Mouse (Mus musculus) myocyte (in vitro differentiated cells): ENCODE results near the gene Tmem100. TPM values are rescaled to one million over a fixed set of nuclear protein-coding genes. Genes with fewer than 3 reads are reported as not detected.
A peak's percentile ranks its signal among the peaks of the same experiment; 100 is the strongest.

Experiments used
- H3K27me3 ChIP-seq: one replicate; pipeline ENCODE4 v1.6.1; 2011; ENCODE audit not compliant: control insufficient read depth, insufficient read depth, insufficient read length
- H3K36me3 ChIP-seq: one replicate; pipeline ENCODE4 v1.6.1; 2011; ENCODE audit not compliant: control insufficient read depth, insufficient read depth
- H3K4me2 ChIP-seq: one replicate; pipeline ENCODE4 v1.6.1; 2011; ENCODE audit warnings: low read depth, control low read depth
- H3K4me3 ChIP-seq: one replicate; pipeline ENCODE4 v1.5.1; 2011; ENCODE audit warnings: mild to moderate bottlenecking, control low read depth, moderate library complexity
- H3K79me2 ChIP-seq: one replicate; pipeline ENCODE4 v1.6.1; 2011; ENCODE audit not compliant: control insufficient read depth, insufficient read depth
- H3ac ChIP-seq: one replicate; pipeline ENCODE4 v1.6.1; 2011; ENCODE audit not compliant: control insufficient read depth, insufficient read length
- CEBPB ChIP-seq: IDR thresholded peaks from 2 replicates; pipeline ENCODE4 v1.6.1; 2011; ENCODE audit warnings: mild to moderate bottlenecking, moderate library complexity; ENCODE audit not compliant: poor library complexity, insufficient read depth, severe bottlenecking
- E2F4 ChIP-seq: IDR thresholded peaks from one replicate; pipeline ENCODE4 v1.6.1; 2011; ENCODE audit warnings: mild to moderate bottlenecking, control low read depth, moderate library complexity; ENCODE audit not compliant: insufficient read depth
- MAX ChIP-seq: IDR thresholded peaks from one replicate; pipeline ENCODE4 v1.6.1; 2011; ENCODE audit warnings: low read depth, mild to moderate bottlenecking, control low read depth
- MYOD1 ChIP-seq, 3 experiments: IDR thresholded peaks; one replicate each; pipeline ENCODE4 v1.6.1; 2011; ENCODE audit warnings: control low read depth in 2 of 3, low read depth in 2 of 3, mild to moderate bottlenecking in 2 of 3, moderate library complexity in 1 of 3; ENCODE audit not compliant: insufficient read length in 2 of 3, control insufficient read depth in 1 of 3
- MYOG ChIP-seq, 3 experiments: IDR thresholded peaks; one replicate each; pipeline ENCODE4 v1.6.1; 2011; ENCODE audit warnings: control low read depth in 2 of 3, low read depth in 2 of 3, mild to moderate bottlenecking in 2 of 3; ENCODE audit not compliant: insufficient read length in 2 of 3, control insufficient read depth in 1 of 3, insufficient read depth in 1 of 3
- POLR2A ChIP-seq: IDR thresholded peaks from one replicate; pipeline ENCODE4 v1.6.1; 2011; ENCODE audit warnings: low read depth, mild to moderate bottlenecking, control low read depth, moderate library complexity; ENCODE audit not compliant: insufficient read length
- POLR2AphosphoS2 ChIP-seq: IDR thresholded peaks from one replicate; pipeline ENCODE4 v1.6.1; 2011; ENCODE audit warnings: low read depth, control low read depth; ENCODE audit not compliant: insufficient read length
- REST ChIP-seq: IDR thresholded peaks from one replicate; pipeline ENCODE4 v1.6.1; 2011; ENCODE audit warnings: mild to moderate bottlenecking, control low read depth, moderate library complexity; ENCODE audit not compliant: insufficient read depth, insufficient read length
- SRF ChIP-seq: IDR thresholded peaks from one replicate; pipeline ENCODE4 v1.6.1; 2011; ENCODE audit warnings: low read depth; ENCODE audit not compliant: control insufficient read depth, insufficient read length
- TCF12 ChIP-seq: IDR thresholded peaks from one replicate; pipeline ENCODE4 v1.6.1; 2011; ENCODE audit warnings: mild to moderate bottlenecking, control low read depth; ENCODE audit not compliant: poor library complexity, insufficient read depth, severe bottlenecking
- TCF3 ChIP-seq: IDR thresholded peaks from one replicate; pipeline ENCODE4 v1.6.1; 2011; ENCODE audit warnings: low read depth, control low read depth; ENCODE audit not compliant: insufficient read length
- USF1 ChIP-seq: IDR thresholded peaks from one replicate; pipeline ENCODE4 v1.6.1; 2011; ENCODE audit warnings: low read depth, mild to moderate bottlenecking, control low read depth, moderate library complexity
- polyA plus RNA-seq: library from polyadenylated mRNA; unstranded; fragments of >200 nt; fragmentation: generic; extraction: Trizol; gene quantifications from one replicate; pipeline ENCODE4 v1.2.1, GENCODE M21; 2012; ENCODE audit warnings: missing spikeins

The Tmem100 gene
- polyA plus RNA-seq, 1 experiment, result not detected

- H3ac ChIP-seq, result no peak overlapping the region
- peak overlapping the region; percentile 20 for H3K4me3 ChIP-seq
- no peaks in the 10 kb centered on the region for H3K36me3 ChIP-seq
- TF ChIP-seq CEBPB (no peak), MYOG (IDR thresholded peaks at IDR 0.05; ENCODE audit: control insufficient read depth in 1 of 3, insufficient read depth in 1 of 3, insufficient read length in 2 of 3, low read depth in 2 of 3) (no peak), MAX (no peak), MYOD1 (IDR thresholded peaks at IDR 0.05; ENCODE audit: control insufficient read depth in 1 of 3, insufficient read length in 2 of 3, low read depth in 2 of 3) (no peak), SRF (no peak), REST (no peak), POLR2AphosphoS2 (no peak), TCF3 (no peak), TCF12 (no peak), USF1 (no peak), POLR2A (no peak), E2F4 (no peak)
- no peaks in the 10 kb centered on the region for H3K79me2 ChIP-seq
- no peaks in the 10 kb centered on the region for H3K27me3 ChIP-seq
- H3K4me2 ChIP-seq, result peak overlapping the region; percentile 56
Measured at GRCm38 (mm10) chr11:90002987-90003348, 27.2 kb upstream of the Tmem100 start.

- Histone ChIP-seq H3K27me3 (no peaks in the 10 kb centered on the region), H3K4me2 (no peak overlapping the region), H3ac (no peak overlapping the region), H3K4me3 (no peak overlapping the region), H3K79me2 (no peaks in the 10 kb centered on the region), H3K36me3 (no peaks in the 10 kb centered on the region)
- no peak for TF ChIP-seq TCF12
- no peak for TF ChIP-seq POLR2A
- TF ChIP-seq CEBPB, result no peak
- TF ChIP-seq TCF3, result no peak
- TF ChIP-seq REST, result no peak
- TF ChIP-seq SRF, result no peak
- TF ChIP-seq POLR2AphosphoS2, result no peak
- TF ChIP-seq E2F4, result no peak
- TF ChIP-seq USF1, result no peak
- TF ChIP-seq MAX, result no peak
- no peak for TF ChIP-seq MYOD1 (IDR thresholded peaks at IDR 0.05; ENCODE audit: control insufficient read depth in 1 of 3, insufficient read length in 2 of 3, low read depth in 2 of 3)
- no peak for TF ChIP-seq MYOG (IDR thresholded peaks at IDR 0.05; ENCODE audit: control insufficient read depth in 1 of 3, insufficient read depth in 1 of 3, insufficient read length in 2 of 3, low read depth in 2 of 3)
Measured at GRCm38 (mm10) chr11:90003386-90003785, 26.8 kb upstream of the Tmem100 start.

GRCm38 (mm10) chr11:90006111-90006510 is 24.0 kb upstream of the Tmem100 start:
- Histone ChIP-seq H3K27me3 (no peaks in the 10 kb centered on the region), H3ac (no peak overlapping the region), H3K4me3 (no peak overlapping the region), H3K36me3 (no peaks in the 10 kb centered on the region), H3K4me2 (no peak overlapping the region), H3K79me2 (no peaks in the 10 kb centered on the region)
- TF ChIP-seq USF1 (no peak), REST (no peak), TCF3 (no peak), MAX (no peak), POLR2A (no peak), E2F4 (no peak), POLR2AphosphoS2 (no peak), TCF12 (no peak), SRF (no peak), MYOG (IDR thresholded peaks at IDR 0.05; ENCODE audit: control insufficient read depth in 1 of 3, insufficient read depth in 1 of 3, insufficient read length in 2 of 3, low read depth in 2 of 3) (no peak), MYOD1 (IDR thresholded peaks at IDR 0.05; ENCODE audit: control insufficient read depth in 1 of 3, insufficient read length in 2 of 3, low read depth in 2 of 3) (no peak), CEBPB (no peak)

- Histone ChIP-seq H3K4me2 (no peak overlapping the region), H3K27me3 (no peaks in the 10 kb centered on the region), H3K4me3 (no peak overlapping the region), H3K36me3 (no peaks in the 10 kb centered on the region), H3K79me2 (no peaks in the 10 kb centered on the region), H3ac (no peak overlapping the region)
- TF ChIP-seq CEBPB (no peak), USF1 (no peak), E2F4 (no peak), POLR2A (no peak), MYOD1 (IDR thresholded peaks at IDR 0.05; ENCODE audit: control insufficient read depth in 1 of 3, insufficient read length in 2 of 3, low read depth in 2 of 3) (no peak), TCF3 (no peak), TCF12 (no peak), MAX (no peak)
Measured at GRCm38 (mm10) chr11:90007791-90008531, 22.2 kb upstream of the Tmem100 start.

- no peaks in the 10 kb centered on the region for H3K27me3 ChIP-seq
- no peaks in the 10 kb centered on the region for H3K36me3 ChIP-seq
- TF ChIP-seq POLR2A (no peak), TCF12 (no peak), CEBPB (no peak), E2F4 (no peak), MYOD1 (IDR thresholded peaks at IDR 0.05; ENCODE audit: control insufficient read depth in 1 of 3, insufficient read length in 2 of 3, low read depth in 2 of 3) (no peak), MYOG (IDR thresholded peaks at IDR 0.05; ENCODE audit: control insufficient read depth in 1 of 3, insufficient read depth in 1 of 3, insufficient read length in 2 of 3, low read depth in 2 of 3) (no peak), USF1 (no peak), POLR2AphosphoS2 (no peak), MAX (no peak), TCF3 (no peak), SRF (no peak), REST (no peak)
- H3K4me3 ChIP-seq, result no peak overlapping the region
- H3ac ChIP-seq, result no peak overlapping the region
- no peak overlapping the region for H3K4me2 ChIP-seq
- no peaks in the 10 kb centered on the region for H3K79me2 ChIP-seq
Measured at GRCm38 (mm10) chr11:90013657-90014056, 16.5 kb upstream of the Tmem100 start.
